Mouse (Mus musculus) ES-Bruce4 (cell line): ENCODE data around the gene Rasgrp4. TPM values are rescaled to one million over a fixed set of nuclear protein-coding genes. Genes with fewer than 3 reads are reported as not detected.

ENCODE experiments used
- H3K27ac ChIP-seq: 2 replicates; pipeline ENCODE4 v1.5.1; 2012; ENCODE audit warnings: low read length, inconsistent platforms; ENCODE audit not compliant: insufficient read depth
- H3K27me3 ChIP-seq: 2 replicates; pipeline ENCODE4 v1.6.1; 2012; ENCODE audit warnings: mild to moderate bottlenecking, low read length, inconsistent platforms; ENCODE audit not compliant: control insufficient read depth, poor library complexity, insufficient read depth, severe bottlenecking
- H3K36me3 ChIP-seq: 2 replicates; pipeline ENCODE4 v1.6.1; 2012; ENCODE audit warnings: inconsistent platforms, mild to moderate bottlenecking, low read length, moderate library complexity; ENCODE audit not compliant: control insufficient read depth, poor library complexity, insufficient read depth, severe bottlenecking
- H3K4me1 ChIP-seq: one replicate; pipeline ENCODE4 v1.8.1; 2011; ENCODE audit warnings: low read length; ENCODE audit not compliant: control insufficient read depth, insufficient read depth
- H3K4me3 ChIP-seq: 2 replicates; pipeline ENCODE4 v1.5.1; 2011; ENCODE audit warnings: low read depth, mild to moderate bottlenecking, low read length
- H3K9ac ChIP-seq: 2 replicates; pipeline ENCODE4 v1.6.1; 2012; ENCODE audit warnings: low read depth, mild to moderate bottlenecking, inconsistent platforms; ENCODE audit not compliant: poor library complexity, severe bottlenecking
- H3K9me3 ChIP-seq: replicated peaks from 2 replicates; pipeline ENCODE4 v1.6.1; 2012; ENCODE audit warnings: mild to moderate bottlenecking, low read length, inconsistent platforms; ENCODE audit not compliant: control insufficient read depth, poor library complexity, insufficient read depth, severe bottlenecking
- CTCF ChIP-seq: IDR thresholded peaks from one replicate; pipeline ENCODE4 v1.8.1; 2011; ENCODE audit warnings: low read depth, low read length
- EP300 ChIP-seq: IDR thresholded peaks from 2 replicates; pipeline ENCODE4 v1.6.1; 2011; ENCODE audit warnings: low read depth, low read length; ENCODE audit not compliant: insufficient read depth
- POLR2A ChIP-seq: IDR thresholded peaks from one replicate; pipeline ENCODE4 v1.8.1; 2011; ENCODE audit warnings: low read length; ENCODE audit not compliant: insufficient read depth
- polyA plus RNA-seq: library from polyadenylated mRNA; stranded (reverse); fragments of >200 nt; gene quantifications from 2 replicates; pipeline ENCODE4 v1.2.4, GENCODE M21; 2011; ENCODE audit warnings: low read depth; ENCODE audit not compliant: missing spikeins, insufficient read depth, insufficient read length

Rasgrp4 gene
- polyA plus RNA-seq, 1 experiment, result 23.0 TPM

DNA sequence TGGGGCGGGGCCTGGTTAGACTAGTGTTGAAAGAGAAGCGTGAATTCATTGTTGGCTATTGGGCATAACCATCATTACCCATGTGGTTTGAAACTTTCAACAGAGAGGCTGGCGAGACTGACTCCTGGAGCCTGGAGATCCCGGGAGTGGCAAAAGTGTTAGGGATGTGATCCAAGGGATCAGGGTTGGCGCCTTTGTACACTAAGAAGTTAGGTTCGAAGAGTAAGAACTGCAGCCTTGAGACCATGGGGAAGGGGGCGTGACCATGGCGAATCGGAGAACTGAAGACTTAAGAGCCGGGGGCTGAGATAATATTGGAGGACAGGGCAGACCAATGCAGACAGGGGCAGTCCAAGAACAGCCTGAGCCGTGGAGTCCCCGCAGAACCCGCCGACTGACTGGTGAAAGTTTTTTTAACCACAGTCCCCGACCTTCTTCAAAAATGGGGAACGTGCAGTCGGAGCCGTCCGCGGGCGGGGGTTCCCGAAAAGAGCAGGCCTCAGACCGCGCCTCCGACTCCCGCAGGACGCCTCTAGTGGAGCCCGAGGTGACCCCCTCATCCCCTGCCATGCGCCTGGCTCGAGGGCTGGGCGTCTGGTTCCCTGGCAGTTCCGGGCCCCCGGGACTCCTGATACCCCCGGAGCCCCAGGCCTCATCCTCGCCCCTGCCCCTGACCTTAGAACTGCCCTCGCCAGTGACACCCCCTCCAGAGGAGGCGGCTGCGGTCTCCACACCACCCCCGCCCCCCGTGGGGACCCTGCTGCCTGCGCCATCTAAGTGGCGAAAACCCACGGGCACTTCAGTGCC, 36.3 kb downstream of the Rasgrp4 start:
- Histone ChIP-seq H3K4me3 (peak overlapping the region; percentile 69), H3K9ac (peak overlapping the region; percentile 76; the same call in 1 of the 2 replicates), H3K9me3 (no peaks in the 10 kb centered on the region), H3K36me3 (peaks cover 8% of the 10 kb centered on the region), H3K27me3 (no peaks in the 10 kb centered on the region), H3K4me1 (peaks cover 2% of the 10 kb centered on the region), H3K27ac (no peak overlapping the region)
- TF ChIP-seq EP300 (no peak), POLR2A (no peak), CTCF (no peak)

- Histone ChIP-seq H3K27me3 (no peaks in the 10 kb centered on the region), H3K4me3 (peak overlapping the region; percentile 6; the same call in 1 of the 2 replicates), H3K9me3 (no peaks in the 10 kb centered on the region), H3K27ac (no peak overlapping the region), H3K9ac (peak overlapping the region; percentile 6; the same call in 1 of the 2 replicates), H3K4me1 (peaks cover 2% of the 10 kb centered on the region), H3K36me3 (peaks cover 13% of the 10 kb centered on the region)
- TF ChIP-seq CTCF (no peak), POLR2A (no peak), EP300 (no peak)
Observed at GRCm38 (mm10) chr7:29171562-29172097, 37.0 kb downstream of the Rasgrp4 start.

DNA sequence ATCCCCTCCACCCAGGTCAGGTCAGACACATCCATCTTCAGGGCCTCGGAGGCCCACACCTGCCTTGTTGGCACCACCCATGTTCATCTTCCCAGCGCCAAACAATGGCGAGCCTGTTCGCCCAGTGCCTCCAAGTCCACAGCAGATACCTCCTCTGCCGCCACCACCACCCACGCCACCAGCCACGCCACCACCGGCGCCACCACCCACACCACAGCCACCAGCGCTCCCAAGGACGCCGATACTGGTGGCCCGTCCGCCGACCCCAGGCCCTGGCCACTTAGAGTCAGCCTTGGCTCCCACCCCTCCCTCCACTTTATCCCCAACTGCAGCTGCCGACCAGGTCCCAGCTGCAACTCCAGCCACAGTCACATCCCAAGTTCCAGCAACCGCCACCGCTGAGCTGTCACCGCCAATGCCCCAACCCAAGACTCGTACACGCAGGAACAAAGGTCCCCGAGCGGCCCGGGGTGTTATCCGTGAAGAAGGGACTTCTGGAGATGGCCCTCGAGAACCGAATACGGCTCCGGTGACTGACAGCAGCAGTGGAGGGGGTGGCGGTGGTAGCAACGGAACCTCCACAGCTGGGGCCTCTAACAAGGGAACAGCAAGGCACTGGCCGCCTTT, 37.9 kb downstream of the Rasgrp4 start:
- Histone ChIP-seq H3K9me3 (no peaks in the 10 kb centered on the region), H3K4me3 (no peak overlapping the region), H3K36me3 (peaks cover 13% of the 10 kb centered on the region), H3K4me1 (no peaks in the 10 kb centered on the region), H3K9ac (no peak overlapping the region), H3K27ac (no peak overlapping the region), H3K27me3 (no peaks in the 10 kb centered on the region)
- no peak for TF ChIP-seq CTCF
- no peak for TF ChIP-seq EP300
- no peak for TF ChIP-seq POLR2A

DNA sequence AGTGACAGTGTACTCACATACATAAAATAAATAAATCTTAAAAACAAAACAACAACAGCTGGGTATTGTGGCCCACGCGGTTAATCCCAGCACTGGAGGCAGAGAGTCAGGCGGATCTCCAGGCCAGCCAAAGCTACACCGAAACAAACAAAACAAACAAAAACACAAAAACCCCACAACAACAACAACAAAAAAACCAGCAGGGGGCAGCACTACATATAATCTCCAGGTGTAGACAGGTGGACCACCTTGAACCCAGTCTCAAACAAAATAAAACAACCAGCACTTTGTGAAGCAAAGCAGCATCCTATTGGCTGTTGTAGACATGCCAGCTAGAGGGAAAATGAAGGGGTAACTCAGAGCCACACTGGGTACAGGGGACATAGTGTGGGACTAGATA, 43.5 kb downstream of the Rasgrp4 start:
- no peak overlapping the region for H3K4me3 ChIP-seq
- peaks cover 13% of the 10 kb centered on the region for H3K36me3 ChIP-seq

DNA sequence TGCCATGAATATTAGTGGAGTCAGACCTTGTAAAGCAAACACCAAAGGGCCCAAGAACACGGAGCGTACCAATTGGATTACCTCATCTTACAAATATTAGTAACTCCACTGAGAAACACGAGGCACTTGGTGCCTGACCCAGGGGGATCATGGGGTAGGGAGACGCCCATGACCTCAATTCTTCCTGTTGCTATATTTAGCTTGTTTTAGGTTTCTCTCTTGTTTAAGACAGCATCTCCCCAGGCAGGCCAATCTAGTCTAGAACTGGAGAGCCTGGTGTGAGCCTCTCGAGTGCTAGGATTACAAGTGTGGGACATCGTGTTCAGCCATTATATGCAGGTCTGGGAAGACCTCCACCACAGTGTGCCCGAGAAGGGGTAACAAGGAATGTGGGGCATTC, 44.7 kb downstream of the Rasgrp4 start:
- TF ChIP-seq POLR2A, result no peak
- TF ChIP-seq CTCF, result no peak
- TF ChIP-seq EP300, result no peak
- no peaks in the 10 kb centered on the region for H3K4me1 ChIP-seq
- peaks cover 13% of the 10 kb centered on the region for H3K36me3 ChIP-seq
- peak overlapping the region; percentile 82 for H3K9ac ChIP-seq
- H3K27me3 ChIP-seq, result no peaks in the 10 kb centered on the region
- no peaks in the 10 kb centered on the region for H3K9me3 ChIP-seq
- peak overlapping the region; percentile 90 for H3K4me3 ChIP-seq
- no peak overlapping the region for H3K27ac ChIP-seq

More for the DNA sequence above, 43.5 kb downstream of the Rasgrp4 start:
- no peaks in the 10 kb centered on the region for H3K9me3 ChIP-seq
- H3K27ac ChIP-seq, result no peak overlapping the region
- no peak for TF ChIP-seq EP300
- TF ChIP-seq POLR2A, result no peak
- no peak for TF ChIP-seq CTCF
- no peaks in the 10 kb centered on the region for H3K27me3 ChIP-seq
- H3K9ac ChIP-seq, result no peak overlapping the region
- no peaks in the 10 kb centered on the region for H3K4me1 ChIP-seq
